Mouse (Mus musculus) liver, embryonic 15.5 days (tissue): ENCODE measurements at regions not wholly inside any gene's neighbourhood (a gene's known extent, or its start where the extent isn't known, plus 50 kb on each side); places are given as distances from the start of the nearest gene placed in this dataset.
"Not testable (repeated sequence)": the region's sequence is repeated elsewhere in the genome, so short reads cannot be mapped to it uniquely, and the experiment has no call there.

Experiments used
- ATAC-seq: fragments of 200-750 bp; cut with Nextera tagmentation; 2 replicates; pipeline ENCODE4 v1.8.0; 2017; ENCODE audit warnings: moderate number of reproducible peaks, mild to moderate bottlenecking, moderate library complexity; ENCODE audit not compliant: insufficient read depth
- H3K27ac ChIP-seq: fragments of 300-500 bp; sonication (generic); replicated peaks from 2 replicates; pipeline ENCODE4 v1.5.1; 2015; ENCODE audit warnings: mild to moderate bottlenecking, inconsistent platforms
- H3K27me3 ChIP-seq: fragments of 300-500 bp; sonication (generic); 2 replicates; pipeline ENCODE4 v1.6.1; 2015; ENCODE audit warnings: mild to moderate bottlenecking, inconsistent platforms
- H3K36me3 ChIP-seq: fragments of 300-500 bp; sonication (generic); replicated peaks from 2 replicates; pipeline ENCODE4 v1.6.1; 2015; ENCODE audit warnings: moderate library complexity, mild to moderate bottlenecking, inconsistent platforms
- H3K4me1 ChIP-seq: fragments of 300-500 bp; sonication (generic); replicated peaks from 2 replicates; pipeline ENCODE4 v1.6.1; 2015; ENCODE audit warnings: inconsistent platforms
- H3K4me2 ChIP-seq: fragments of 300-500 bp; sonication (generic); 2 replicates; pipeline ENCODE4 v1.6.1; 2015; ENCODE audit warnings: moderate library complexity, mild to moderate bottlenecking, inconsistent platforms
- H3K4me3 ChIP-seq: fragments of 300-500 bp; sonication (generic); replicated peaks from 2 replicates; pipeline ENCODE4 v1.5.1; 2015; ENCODE audit warnings: mild to moderate bottlenecking, inconsistent platforms
- H3K9ac ChIP-seq: fragments of 300-500 bp; sonication (generic); 2 replicates; pipeline ENCODE4 v1.6.1; 2015; ENCODE audit warnings: moderate library complexity, mild to moderate bottlenecking, inconsistent platforms
- H3K9me3 ChIP-seq: fragments of 300-500 bp; sonication (generic); replicated peaks from 2 replicates; pipeline ENCODE4 v1.6.1; 2016; ENCODE audit warnings: inconsistent platforms
- whole genome bisulfite sequencing: fragments of 180-500 bp; shearing (Covaris S2); methylation state at CpG from one replicate; pipeline ENCODE4 v1.1.7; 2015; ENCODE audit warnings: mixed read lengths; ENCODE audit not compliant: insufficient replicate concordance; 5-methylcytosine and 5-hydroxymethylcytosine counted together

DNA sequence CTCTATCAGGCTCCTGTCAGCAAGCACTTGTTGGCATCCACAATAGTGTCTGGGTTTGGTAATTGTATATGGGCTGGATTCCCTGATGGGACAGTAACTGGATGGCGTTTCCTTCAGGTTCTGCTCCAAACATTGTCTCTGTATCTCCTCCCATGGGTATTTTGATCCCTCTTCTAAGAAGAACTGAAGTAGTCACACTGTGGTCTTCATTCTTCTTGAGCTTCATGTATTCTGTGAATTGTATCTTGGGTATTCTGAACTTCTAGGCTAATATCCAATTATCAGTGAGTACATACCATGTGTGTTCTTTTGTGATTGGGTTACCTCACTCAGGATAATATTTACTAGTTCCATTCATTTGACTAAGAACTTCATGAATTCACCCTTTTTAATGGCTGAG is 119.2 kb upstream of the Gm21119 start:
- not testable (repeated sequence) for H3K9ac ChIP-seq, H3K4me1 ChIP-seq, ATAC-seq, H3K4me2 ChIP-seq, H3K27ac ChIP-seq, H3K4me3 ChIP-seq, H3K9me3 ChIP-seq, H3K36me3 ChIP-seq, H3K27me3 ChIP-seq
- no CpG with 5 or more reads among the region's 1 CpGs for WGBS

DNA sequence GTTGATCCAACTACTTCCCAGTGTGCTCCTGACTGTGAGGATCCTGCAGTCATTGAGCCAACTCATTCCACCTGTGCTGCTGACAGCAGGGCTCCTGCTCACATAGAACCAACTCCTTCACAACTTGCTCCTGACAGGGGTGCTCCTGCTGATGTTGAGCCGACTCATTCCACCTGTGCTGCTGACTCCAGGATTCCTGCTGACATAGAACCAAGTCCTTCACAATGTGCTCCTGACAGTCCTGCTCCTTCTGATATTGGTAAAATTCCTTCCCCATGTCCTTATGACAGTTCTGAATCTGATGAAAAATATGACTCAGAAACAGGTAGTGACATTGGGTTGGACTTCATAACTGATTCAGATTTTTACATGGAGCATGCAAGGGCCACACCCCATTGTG is 100.8 kb upstream of the Gm21119 start:
- not testable (repeated sequence) for H3K4me1 ChIP-seq, H3K9me3 ChIP-seq, H3K4me3 ChIP-seq, H3K27me3 ChIP-seq, H3K27ac ChIP-seq, H3K9ac ChIP-seq, H3K36me3 ChIP-seq, H3K4me2 ChIP-seq, ATAC-seq
- WGBS: 46% methylated on average over 1 of the region's 1 CpGs

DNA sequence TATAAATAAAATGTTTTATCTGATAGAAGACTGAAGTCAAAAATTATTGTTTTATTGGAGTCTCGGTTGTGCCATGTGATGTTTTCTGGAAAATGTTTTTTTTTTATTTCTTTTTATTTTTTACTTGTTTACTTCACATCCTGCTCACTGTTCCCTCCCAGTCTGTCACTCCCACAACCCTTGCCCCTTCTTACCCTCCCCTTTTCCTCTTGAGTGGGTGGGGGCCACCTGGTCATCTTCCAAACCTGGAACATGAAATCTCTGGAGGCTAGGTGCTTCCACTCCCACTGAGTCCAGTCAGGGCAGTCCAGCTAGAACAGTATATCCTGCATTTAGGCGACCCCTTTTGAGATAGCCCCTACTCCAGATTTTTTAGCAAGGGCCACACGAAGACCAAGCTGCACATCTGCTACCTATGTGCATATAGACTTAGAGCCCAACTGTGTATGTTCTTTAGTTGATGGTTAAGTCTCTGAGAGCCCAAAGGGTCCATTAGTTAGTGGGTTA is 98.3 kb upstream of the Gm21119 start:
- not testable (repeated sequence) for H3K4me1 ChIP-seq, H3K36me3 ChIP-seq, ATAC-seq, H3K9ac ChIP-seq, H3K4me3 ChIP-seq, H3K9me3 ChIP-seq, H3K27ac ChIP-seq, H3K27me3 ChIP-seq, H3K4me2 ChIP-seq
- WGBS: 52% methylated on average over 3 of the region's 3 CpGs

DNA sequence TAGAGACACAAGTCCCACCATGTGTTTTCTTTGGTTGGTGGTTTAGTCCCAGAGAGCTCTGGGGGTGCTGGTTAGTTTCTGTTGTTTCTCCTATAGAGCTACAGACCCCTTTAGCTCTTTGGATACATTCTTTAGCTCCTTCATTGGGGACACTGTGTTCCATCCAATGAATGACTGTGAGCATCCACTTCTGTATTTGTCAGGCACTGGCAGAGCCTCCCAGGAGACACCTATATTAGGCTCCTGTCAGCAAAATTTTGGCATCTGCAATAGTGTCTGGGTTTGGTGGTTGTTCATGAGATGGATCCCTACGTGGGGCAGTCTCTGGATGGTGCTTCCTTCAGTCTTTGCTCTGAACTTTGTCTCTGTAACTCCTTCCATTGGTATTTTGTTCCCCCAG is 97.2 kb upstream of the Gm21119 start:
- not testable (repeated sequence) for H3K4me3 ChIP-seq, ATAC-seq, H3K27me3 ChIP-seq, H3K36me3 ChIP-seq, H3K9me3 ChIP-seq, H3K4me1 ChIP-seq, H3K4me2 ChIP-seq, H3K27ac ChIP-seq, H3K9ac ChIP-seq
- WGBS: 13% methylated on average over 1 of the region's 1 CpGs

DNA sequence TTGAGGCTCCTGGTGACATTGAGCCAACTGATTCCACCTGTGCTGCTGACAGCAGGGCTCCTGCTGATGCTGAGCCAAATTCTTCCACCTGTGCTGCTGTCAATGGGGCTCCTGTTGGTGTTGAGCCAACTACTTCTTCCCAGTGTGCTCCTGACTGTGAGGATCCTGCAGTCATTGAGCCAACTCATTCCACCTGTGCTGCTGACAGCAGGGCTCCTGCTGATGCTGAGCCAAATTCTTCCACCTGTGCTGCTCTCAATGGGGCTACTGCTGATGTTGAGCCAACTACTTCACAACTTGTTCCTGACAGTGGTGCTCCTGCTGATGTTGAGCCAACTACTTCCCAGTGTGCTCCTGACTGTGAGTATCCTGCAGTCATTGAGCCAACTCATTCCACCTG is 90.2 kb upstream of the Gm21119 start:
- not testable (repeated sequence) for ATAC-seq, H3K27ac ChIP-seq

DNA sequence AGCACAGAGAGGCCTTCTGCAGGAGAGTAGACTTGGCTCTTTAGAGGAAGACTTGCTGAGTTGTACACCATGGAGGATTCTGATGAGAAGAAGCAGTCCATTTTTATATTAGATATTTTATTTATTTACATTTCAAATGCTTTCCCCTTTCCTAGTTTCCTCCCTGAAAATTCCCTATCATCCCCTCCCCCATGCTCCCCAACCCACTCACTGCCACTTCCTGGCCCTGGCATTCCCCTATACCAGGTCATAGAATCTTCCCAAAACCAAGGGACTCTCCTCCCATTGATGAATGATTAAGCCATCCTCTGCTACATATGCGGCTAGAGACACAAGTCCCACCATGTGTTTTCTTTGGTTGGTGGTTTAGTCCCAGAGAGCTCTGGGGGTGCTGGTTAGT is 85.7 kb upstream of the Gm21119 start:
- not testable (repeated sequence) for H3K4me2 ChIP-seq, H3K4me3 ChIP-seq, H3K27ac ChIP-seq, H3K9me3 ChIP-seq, H3K4me1 ChIP-seq, H3K9ac ChIP-seq, ATAC-seq, H3K36me3 ChIP-seq, H3K27me3 ChIP-seq
- whole genome bisulfite sequencing: no CpG with 5 or more reads among the region's 1 CpGs

More for the DNA sequence above, 90.2 kb upstream of the Gm21119 start:
- H3K4me3 ChIP-seq, H3K4me1 ChIP-seq, H3K9me3 ChIP-seq, H3K27me3 ChIP-seq, H3K9ac ChIP-seq, H3K4me2 ChIP-seq, H3K36me3 ChIP-seq: not testable (repeated sequence)

DNA sequence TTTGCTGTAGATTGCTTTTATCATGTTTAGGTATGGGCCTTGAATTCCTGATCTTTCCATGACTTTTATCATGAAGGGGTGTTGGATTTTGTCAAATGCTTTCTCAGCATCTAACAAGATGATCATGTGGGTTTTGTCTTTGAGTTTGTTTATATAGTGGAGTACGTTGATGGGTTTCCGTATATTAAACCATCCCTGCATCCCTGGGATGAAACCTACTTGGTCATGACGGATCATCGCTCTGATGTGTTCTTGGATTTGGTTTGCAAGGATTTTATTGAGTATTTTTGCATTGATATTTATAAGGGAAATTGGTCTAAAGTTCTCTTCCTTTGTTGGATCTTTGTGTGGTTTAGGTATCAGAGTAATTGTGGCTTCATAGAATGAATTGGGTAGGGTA is 75.7 kb upstream of the Gm21119 start:
- not testable (repeated sequence) for H3K36me3 ChIP-seq, H3K27ac ChIP-seq, H3K4me3 ChIP-seq, H3K4me2 ChIP-seq, H3K9me3 ChIP-seq, ATAC-seq, H3K4me1 ChIP-seq, H3K9ac ChIP-seq, H3K27me3 ChIP-seq
- WGBS: 77% methylated on average over 4 of the region's 4 CpGs

DNA sequence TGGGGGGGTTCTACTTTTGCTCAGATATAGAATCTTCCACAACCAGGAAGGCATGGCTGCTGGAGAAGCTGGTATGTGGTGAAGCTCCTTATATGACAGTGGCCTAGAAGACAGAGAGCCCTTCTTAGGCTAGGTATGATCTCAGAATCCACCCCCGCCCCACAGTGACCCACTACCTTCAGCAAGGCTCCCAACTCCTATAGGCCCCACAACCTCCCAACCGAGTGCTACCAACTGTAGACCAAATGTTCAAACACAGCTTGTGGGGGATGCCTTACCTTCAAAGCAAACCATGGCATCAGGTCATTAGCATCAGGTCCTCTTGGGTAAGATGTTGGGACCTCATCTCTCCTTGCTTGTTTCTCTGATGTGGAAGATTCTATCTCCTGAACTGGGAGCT is 70.6 kb upstream of the Gm21119 start:
- WGBS: 48% methylated on average over 2 of the region's 2 CpGs
- not testable (repeated sequence) for H3K4me3 ChIP-seq, ATAC-seq, H3K27ac ChIP-seq, H3K4me2 ChIP-seq, H3K36me3 ChIP-seq, H3K9ac ChIP-seq, H3K9me3 ChIP-seq, H3K27me3 ChIP-seq, H3K4me1 ChIP-seq

DNA sequence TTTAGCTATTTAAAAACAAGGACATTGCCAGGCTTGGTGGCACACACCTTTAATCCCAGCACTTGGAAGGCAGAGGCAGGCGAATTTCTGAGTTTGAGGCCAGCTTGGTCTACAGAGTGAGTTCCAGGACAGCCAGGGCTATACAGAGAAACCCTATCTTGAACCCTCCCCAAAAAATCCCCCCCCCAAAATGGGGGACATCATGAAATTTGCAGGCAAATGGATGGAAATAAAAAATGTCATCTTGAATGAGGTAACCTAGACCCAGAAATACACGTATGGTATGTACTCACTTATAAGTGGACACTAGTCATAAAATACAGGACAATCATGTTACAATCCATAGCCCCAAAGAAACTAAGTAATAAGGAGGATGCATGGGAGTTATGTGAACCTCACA is 69.4 kb upstream of the Gm21119 start:
- not testable (repeated sequence) for H3K4me2 ChIP-seq, H3K4me3 ChIP-seq, H3K4me1 ChIP-seq, ATAC-seq, H3K27me3 ChIP-seq, H3K9me3 ChIP-seq, H3K9ac ChIP-seq, H3K36me3 ChIP-seq, H3K27ac ChIP-seq
- 38% methylated on average over 1 of the region's 2 CpGs for WGBS

DNA sequence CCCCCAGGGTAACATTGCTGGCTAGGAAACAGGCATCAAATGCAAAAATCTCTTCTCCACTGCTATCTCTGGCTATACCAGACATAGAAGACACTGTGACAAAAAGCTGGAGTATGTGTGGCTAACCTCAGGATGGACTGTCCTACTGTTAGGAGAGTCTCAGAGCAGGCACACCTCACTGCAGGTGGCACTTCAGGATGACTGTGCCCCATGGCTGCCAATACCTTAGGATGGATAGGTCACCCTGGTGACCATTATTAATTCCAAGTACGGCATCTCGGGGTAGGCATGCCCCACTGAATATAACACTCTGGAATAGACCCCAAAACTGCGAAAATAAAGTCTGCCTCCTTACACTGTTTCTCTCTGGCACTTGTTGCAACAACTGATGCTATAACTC is 68.3 kb upstream of the Gm21119 start:
- not testable (repeated sequence) for H3K4me3 ChIP-seq, H3K4me1 ChIP-seq, H3K9me3 ChIP-seq, H3K9ac ChIP-seq, H3K27me3 ChIP-seq, ATAC-seq, H3K27ac ChIP-seq, H3K4me2 ChIP-seq, H3K36me3 ChIP-seq
- 59% methylated on average over 2 of the region's 3 CpGs for WGBS

DNA sequence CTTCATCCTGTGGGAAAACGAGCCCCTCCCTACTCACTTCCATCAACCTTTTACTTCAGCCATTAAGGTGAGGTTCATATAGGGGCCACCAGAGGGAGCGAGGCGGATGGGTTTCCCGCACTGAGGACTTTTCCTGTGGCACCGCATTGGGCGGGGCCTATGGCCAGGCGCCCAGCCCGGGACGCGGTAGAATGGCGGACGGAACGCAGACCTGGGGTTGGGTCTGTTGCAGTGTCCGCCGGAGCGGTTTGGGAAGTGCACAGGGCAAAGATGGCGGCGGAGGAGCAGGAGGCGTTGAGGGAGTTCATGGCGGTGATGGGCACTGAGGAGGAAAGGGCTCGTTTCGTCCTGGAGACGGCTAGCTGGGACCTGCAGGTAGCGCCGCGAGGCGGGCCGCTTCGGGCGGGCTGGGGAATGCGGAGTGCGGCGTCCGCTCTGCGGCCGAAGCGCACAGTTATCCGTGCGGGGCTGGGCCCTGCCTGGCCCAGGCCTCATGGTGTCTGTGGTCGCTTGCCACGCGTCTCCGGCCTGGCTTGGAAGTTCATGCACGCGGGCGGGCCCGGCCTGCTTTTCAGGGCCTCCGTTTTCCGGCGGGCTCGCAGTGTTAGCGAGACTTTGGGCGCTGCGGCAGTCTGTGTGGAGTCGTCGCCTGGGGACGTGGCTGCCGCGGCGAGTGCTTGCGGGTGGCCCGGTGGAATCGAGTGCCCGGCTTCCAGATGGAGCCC is 64.5 kb upstream of the Gm21119 start:
- Histone ChIP-seq H3K4me2 (peak overlapping the region; percentile 70), H3K9ac (peak overlapping the region; percentile 78), H3K4me3 (peak overlapping the region; percentile 67)
- not testable (repeated sequence) for H3K9me3 ChIP-seq, H3K4me1 ChIP-seq, H3K27me3 ChIP-seq, H3K27ac ChIP-seq, H3K36me3 ChIP-seq
- WGBS: 10% methylated on average over 64 of the region's 64 CpGs
- ATAC-seq: peak; percentile 100

DNA sequence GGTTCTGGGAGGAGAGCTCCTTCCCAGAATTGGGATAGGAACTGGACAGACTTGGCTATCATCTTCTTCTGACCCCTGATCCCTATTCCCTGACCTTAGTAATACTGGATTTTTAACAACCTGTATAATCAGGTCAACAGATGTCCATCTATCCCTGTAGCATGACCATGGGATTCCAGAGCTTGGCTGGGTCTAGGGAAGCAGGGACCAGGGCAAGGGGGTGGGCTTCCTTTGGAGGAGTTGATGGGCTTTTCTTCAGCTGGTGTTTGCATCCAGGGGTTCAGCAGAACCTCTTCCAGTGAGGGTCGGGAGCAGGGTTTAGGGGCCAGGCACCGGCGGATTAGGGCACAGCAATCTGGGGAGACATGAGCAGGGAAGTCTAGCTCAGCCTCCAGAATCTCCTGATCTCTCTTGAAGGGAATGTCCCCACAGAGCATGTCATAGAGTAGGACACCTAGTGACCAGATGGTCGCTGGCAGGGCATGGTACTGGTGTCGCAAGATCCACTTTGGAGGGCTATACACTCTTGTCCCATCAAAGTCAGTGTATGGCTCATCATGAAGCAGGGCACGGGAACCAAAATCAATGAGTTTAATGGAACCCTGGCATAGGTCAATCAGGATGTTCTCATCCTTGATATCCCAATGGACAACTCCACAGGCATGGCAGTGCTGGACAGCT is 58.1 kb upstream of the Gm21119 start:
- ATAC-seq: peak; percentile 30; the same call in 1 of the 2 replicates
- not testable (repeated sequence) for H3K4me2 ChIP-seq, H3K27me3 ChIP-seq, H3K9ac ChIP-seq, H3K9me3 ChIP-seq, H3K27ac ChIP-seq, H3K4me3 ChIP-seq, H3K4me1 ChIP-seq, H3K36me3 ChIP-seq
- no CpG with 5 or more reads among the region's 6 CpGs for WGBS
